Mouse (Mus musculus): ENCODE results near the gene Grb7. TPM values are rescaled to one million over a fixed set of nuclear protein-coding genes. Genes with fewer than 3 reads are reported as not detected.
A peak's percentile ranks its signal among the peaks of the same experiment; 100 is the strongest.

The Grb7 gene
- polyA plus RNA-seq, 1 experiment from 2014 or later = 74.6 TPM

GRCm38 (mm10) chr11:98458121-98458990 is 12.2 kb downstream of the Grb7 start:
- DNase-seq (ENCODE audit: low spot score) = peak; percentile 66
- ATAC-seq (replicated peaks; ENCODE audit: low FRiP score, low TSS enrichment, low read depth) = no peak; the same call in none of the 2 replicates
- Histone ChIP-seq H3K9ac (ENCODE audit: low read length) (peak overlapping the region; percentile 49), H3K36me3 (ENCODE audit: control insufficient read depth, insufficient read depth, low read length) (peaks cover 3% of the 10 kb centered on the region; the same call in 1 of the 2 replicates), H3K9me3 (ENCODE audit: control insufficient read depth, low read length) (no peaks in the 10 kb centered on the region), H3K27me3 (replicated peaks; ENCODE audit: control insufficient read depth, insufficient read depth, low read length) (peaks cover 20% of the 10 kb centered on the region), H3K4me3 (ENCODE audit: low read depth, low read length) (peak overlapping the region; percentile 53), H3K4me2 (ENCODE audit: low read length) (peak overlapping the region; percentile 67), H3K4me1 (replicated peaks; ENCODE audit: control insufficient read depth, insufficient read depth, low read length) (peaks cover 6% of the 10 kb centered on the region; the same call in 1 of the 2 replicates), H3K27ac (ENCODE audit: low read depth) (no peak overlapping the region)
- 4% methylated on average over 28 of the region's 30 CpGs for WGBS

DNA sequence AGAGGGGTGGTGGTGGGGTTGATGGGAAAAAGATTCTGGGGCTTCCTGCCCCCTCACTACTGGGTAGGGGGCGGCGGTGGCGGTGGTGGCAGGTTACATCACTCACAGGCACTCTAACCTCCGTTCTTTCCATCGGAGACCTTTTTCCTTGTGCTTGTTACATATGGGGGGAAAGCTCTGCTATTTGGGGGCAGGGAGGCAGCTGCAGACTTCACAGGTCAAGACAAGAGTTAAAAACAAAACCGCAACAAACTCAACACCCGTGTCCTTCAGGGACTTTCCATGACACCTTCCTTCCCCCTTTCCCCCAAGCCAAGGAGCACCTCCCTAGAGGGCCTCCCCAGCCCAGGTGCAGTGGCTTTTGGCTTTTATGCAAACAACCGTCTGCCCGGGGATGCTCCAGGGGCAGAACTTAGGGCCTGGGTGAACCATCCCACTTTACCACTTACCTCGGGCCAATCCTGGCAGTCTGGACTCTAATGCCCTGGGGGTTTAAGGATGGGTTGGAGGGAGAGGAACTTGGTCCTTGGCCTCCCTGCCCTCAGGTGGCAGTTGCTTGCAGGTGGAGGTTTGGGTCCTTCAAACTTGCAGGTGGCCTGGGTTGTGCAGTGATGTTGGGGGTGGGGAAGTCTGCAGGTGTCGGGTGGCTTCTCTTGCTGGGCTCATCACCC is 13.0 kb downstream of the Grb7 start:
- Histone ChIP-seq H3K4me2 (ENCODE audit: low read length) (no peak overlapping the region), H3K4me3 (ENCODE audit: low read depth, low read length) (no peak overlapping the region), H3K9me3 (ENCODE audit: control insufficient read depth, low read length) (no peaks in the 10 kb centered on the region), H3K36me3 (ENCODE audit: control insufficient read depth, insufficient read depth, low read length) (peaks cover 3% of the 10 kb centered on the region; the same call in 1 of the 2 replicates), H3K27ac (ENCODE audit: low read depth) (no peak overlapping the region), H3K27me3 (replicated peaks; ENCODE audit: control insufficient read depth, insufficient read depth, low read length) (peaks cover 20% of the 10 kb centered on the region), H3K4me1 (replicated peaks; ENCODE audit: control insufficient read depth, insufficient read depth, low read length) (peaks cover 6% of the 10 kb centered on the region; the same call in 1 of the 2 replicates), H3K9ac (ENCODE audit: low read length) (no peak overlapping the region)
- 26% methylated on average over 11 of the region's 11 CpGs for WGBS
- no peak for DNase-seq (ENCODE audit: low spot score)
- ATAC-seq (replicated peaks; ENCODE audit: low FRiP score, low TSS enrichment, low read depth) = no peak

GRCm38 (mm10) chr11:98459860-98460259 is 13.7 kb downstream of the Grb7 start:
- Histone ChIP-seq H3K27me3 (replicated peaks; ENCODE audit: control insufficient read depth, insufficient read depth, low read length) (peaks cover 20% of the 10 kb centered on the region), H3K9me3 (ENCODE audit: control insufficient read depth, low read length) (no peaks in the 10 kb centered on the region), H3K9ac (ENCODE audit: low read length) (no peak overlapping the region), H3K4me1 (replicated peaks; ENCODE audit: control insufficient read depth, insufficient read depth, low read length) (peaks cover 6% of the 10 kb centered on the region; the same call in 1 of the 2 replicates), H3K4me2 (ENCODE audit: low read length) (no peak overlapping the region), H3K27ac (ENCODE audit: low read depth) (no peak overlapping the region), H3K4me3 (ENCODE audit: low read depth, low read length) (no peak overlapping the region), H3K36me3 (ENCODE audit: control insufficient read depth, insufficient read depth, low read length) (peaks cover 3% of the 10 kb centered on the region; the same call in 1 of the 2 replicates)
- 80% methylated on average over 9 of the region's 9 CpGs for WGBS
- ATAC-seq (replicated peaks; ENCODE audit: low FRiP score, low TSS enrichment, low read depth) (no peak), DNase-seq (ENCODE audit: low spot score) (no peak)

DNA sequence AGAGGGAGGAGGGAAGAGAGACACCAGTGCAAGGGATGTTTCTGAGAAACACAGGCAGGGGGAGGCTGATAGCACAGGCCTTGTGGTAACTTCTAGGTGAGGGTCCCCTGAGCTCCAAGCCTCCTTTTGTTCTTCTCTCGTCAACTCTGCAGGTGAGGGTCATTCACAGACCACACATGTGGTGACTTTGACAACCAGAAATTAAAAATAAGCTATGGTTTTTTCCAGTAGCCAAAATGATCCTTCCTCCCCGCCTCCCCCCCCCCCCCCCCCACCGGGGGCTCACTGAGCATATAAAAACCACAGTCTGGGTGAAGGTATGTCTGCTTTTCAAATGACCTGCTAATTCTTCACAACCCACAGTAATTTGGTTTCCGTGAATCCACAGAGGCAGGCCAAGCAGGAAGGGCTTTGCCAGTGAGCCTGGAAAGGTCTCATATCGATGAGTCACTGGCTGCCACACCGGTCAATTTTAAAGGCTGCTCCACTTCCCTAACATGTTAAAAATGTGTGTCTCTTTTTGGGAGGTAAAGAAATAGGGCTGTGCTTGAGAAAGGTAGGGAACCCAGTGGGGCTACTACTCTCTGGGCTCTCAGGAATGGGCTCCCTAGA is 15.0 kb downstream of the Grb7 start:
- no peak overlapping the region for H3K4me3 ChIP-seq (ENCODE audit: low read depth, low read length)
- no peak overlapping the region for H3K4me2 ChIP-seq (ENCODE audit: low read length)
- H3K27me3 ChIP-seq (replicated peaks; ENCODE audit: control insufficient read depth, insufficient read depth, low read length) = peaks cover 20% of the 10 kb centered on the region
- ATAC-seq (replicated peaks; ENCODE audit: low FRiP score, low TSS enrichment, low read depth) (no peak), DNase-seq (ENCODE audit: low spot score) (no peak)
- H3K36me3 ChIP-seq (ENCODE audit: control insufficient read depth, insufficient read depth, low read length) = no peaks in the 10 kb centered on the region
- 57% methylated on average over 6 of the region's 6 CpGs for WGBS
- no peak overlapping the region for H3K9ac ChIP-seq (ENCODE audit: low read length)
- peaks cover 6% of the 10 kb centered on the region; the same call in 1 of the 2 replicates for H3K4me1 ChIP-seq (replicated peaks; ENCODE audit: control insufficient read depth, insufficient read depth, low read length)
- no peaks in the 10 kb centered on the region for H3K9me3 ChIP-seq (ENCODE audit: control insufficient read depth, low read length)
- H3K27ac ChIP-seq (ENCODE audit: low read depth) = no peak overlapping the region

DNA sequence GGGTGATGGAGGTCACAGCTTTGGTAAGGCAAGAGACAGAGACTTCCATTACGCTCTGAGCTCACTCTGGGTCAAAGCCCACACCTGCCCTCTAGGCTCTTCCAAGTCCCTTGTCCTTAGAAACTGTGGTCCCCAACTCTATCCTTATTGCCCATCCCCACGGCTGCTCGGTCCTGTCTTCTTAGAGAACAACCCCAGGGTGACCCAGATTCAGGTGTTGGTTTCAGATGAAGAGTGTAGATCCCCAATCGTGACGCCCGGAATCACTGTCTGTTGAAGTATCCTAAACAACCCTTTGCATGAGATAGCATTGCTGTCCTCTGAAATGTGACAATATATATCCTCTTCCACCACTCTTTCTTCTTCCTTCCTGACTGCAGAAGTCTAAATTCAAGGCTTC is 16.1 kb downstream of the Grb7 start:
- H3K27me3 ChIP-seq (replicated peaks; ENCODE audit: control insufficient read depth, insufficient read depth, low read length) = peaks cover 20% of the 10 kb centered on the region
- ATAC-seq (replicated peaks; ENCODE audit: low FRiP score, low TSS enrichment, low read depth) = no peak
- peaks cover 6% of the 10 kb centered on the region; the same call in 1 of the 2 replicates for H3K4me1 ChIP-seq (replicated peaks; ENCODE audit: control insufficient read depth, insufficient read depth, low read length)
- DNase-seq (ENCODE audit: low spot score) = no peak
- no peak overlapping the region for H3K27ac ChIP-seq (ENCODE audit: low read depth)
- no peaks in the 10 kb centered on the region for H3K36me3 ChIP-seq (ENCODE audit: control insufficient read depth, insufficient read depth, low read length)
- no peak overlapping the region for H3K4me2 ChIP-seq (ENCODE audit: low read length)
- H3K9ac ChIP-seq (ENCODE audit: low read length) = no peak overlapping the region
- no peak overlapping the region for H3K4me3 ChIP-seq (ENCODE audit: low read depth, low read length)
- no peaks in the 10 kb centered on the region for H3K9me3 ChIP-seq (ENCODE audit: control insufficient read depth, low read length)
- 86% methylated on average over 6 of the region's 6 CpGs for WGBS

GRCm38 (mm10) chr11:98463911-98464310 is 17.7 kb downstream of the Grb7 start:
- WGBS = 84% methylated on average over 9 of the region's 9 CpGs
- Histone ChIP-seq H3K4me2 (ENCODE audit: low read length) (no peak overlapping the region), H3K27ac (ENCODE audit: low read depth) (no peak overlapping the region), H3K27me3 (replicated peaks; ENCODE audit: control insufficient read depth, insufficient read depth, low read length) (peaks cover 12% of the 10 kb centered on the region), H3K4me3 (ENCODE audit: low read depth, low read length) (no peak overlapping the region), H3K9me3 (ENCODE audit: control insufficient read depth, low read length) (no peaks in the 10 kb centered on the region), H3K9ac (ENCODE audit: low read length) (no peak overlapping the region), H3K4me1 (replicated peaks; ENCODE audit: control insufficient read depth, insufficient read depth, low read length) (no peaks in the 10 kb centered on the region), H3K36me3 (ENCODE audit: control insufficient read depth, insufficient read depth, low read length) (no peaks in the 10 kb centered on the region)
- ATAC-seq (replicated peaks; ENCODE audit: low FRiP score, low TSS enrichment, low read depth) = no peak
- DNase-seq (ENCODE audit: low spot score) = no peak

- H3K9ac ChIP-seq (ENCODE audit: low read length) = no peak overlapping the region
- H3K27me3 ChIP-seq (replicated peaks; ENCODE audit: control insufficient read depth, insufficient read depth, low read length) = peaks cover 6% of the 10 kb centered on the region
- ATAC-seq (replicated peaks; ENCODE audit: low FRiP score, low TSS enrichment, low read depth) = no peak
- H3K4me2 ChIP-seq (ENCODE audit: low read length) = no peak overlapping the region
- DNase-seq (ENCODE audit: low spot score) = no peak
- no peaks in the 10 kb centered on the region for H3K9me3 ChIP-seq (ENCODE audit: control insufficient read depth, low read length)
- 81% methylated on average over 6 of the region's 6 CpGs for WGBS
- no peaks in the 10 kb centered on the region for H3K36me3 ChIP-seq (ENCODE audit: control insufficient read depth, insufficient read depth, low read length)
- H3K4me3 ChIP-seq (ENCODE audit: low read depth, low read length) = no peak overlapping the region
- no peak overlapping the region for H3K27ac ChIP-seq (ENCODE audit: low read depth)
- no peaks in the 10 kb centered on the region for H3K4me1 ChIP-seq (replicated peaks; ENCODE audit: control insufficient read depth, insufficient read depth, low read length)
Observed at GRCm38 (mm10) chr11:98464516-98464915, 18.3 kb downstream of the Grb7 start.

- Histone ChIP-seq H3K9ac (ENCODE audit: low read length) (no peak overlapping the region), H3K4me1 (replicated peaks; ENCODE audit: control insufficient read depth, insufficient read depth, low read length) (peaks cover 9% of the 10 kb centered on the region), H3K4me2 (ENCODE audit: low read length) (no peak overlapping the region), H3K27ac (ENCODE audit: low read depth) (no peak overlapping the region), H3K27me3 (replicated peaks; ENCODE audit: control insufficient read depth, insufficient read depth, low read length) (no peaks in the 10 kb centered on the region), H3K4me3 (ENCODE audit: low read depth, low read length) (no peak overlapping the region), H3K36me3 (ENCODE audit: control insufficient read depth, insufficient read depth, low read length) (no peaks in the 10 kb centered on the region), H3K9me3 (ENCODE audit: control insufficient read depth, low read length) (no peaks in the 10 kb centered on the region)
- DNase-seq (ENCODE audit: low spot score) = no peak
- no peak for ATAC-seq (replicated peaks; ENCODE audit: low FRiP score, low TSS enrichment, low read depth)
- 64% methylated on average over 22 of the region's 22 CpGs for WGBS
Observed at GRCm38 (mm10) chr11:98469761-98470714, 23.8 kb downstream of the Grb7 start.
